Mouse (Mus musculus) thymus, adult 2 months (tissue): ENCODE results near the gene Slc2a4.

Experiments used
- CTCF ChIP-seq: fragments of 200-500 bp; IDR thresholded peaks from 2 replicates; pipeline ENCODE4 v1.5.1; 2012; ENCODE audit warnings: mild to moderate bottlenecking, control low read depth, low read length, moderate library complexity, borderline replicate concordance; ENCODE audit not compliant: control insufficient read depth, poor library complexity, insufficient read depth; ENCODE audit errors: extremely low read depth
- POLR2A ChIP-seq: fragments of 200-500 bp; IDR thresholded peaks from 2 replicates; pipeline ENCODE4 v1.6.1; 2012; ENCODE audit warnings: mild to moderate bottlenecking, low read length, control low read depth, moderate library complexity; ENCODE audit not compliant: control insufficient read depth, poor library complexity, insufficient read depth; ENCODE audit errors: extremely low read depth

DNA sequence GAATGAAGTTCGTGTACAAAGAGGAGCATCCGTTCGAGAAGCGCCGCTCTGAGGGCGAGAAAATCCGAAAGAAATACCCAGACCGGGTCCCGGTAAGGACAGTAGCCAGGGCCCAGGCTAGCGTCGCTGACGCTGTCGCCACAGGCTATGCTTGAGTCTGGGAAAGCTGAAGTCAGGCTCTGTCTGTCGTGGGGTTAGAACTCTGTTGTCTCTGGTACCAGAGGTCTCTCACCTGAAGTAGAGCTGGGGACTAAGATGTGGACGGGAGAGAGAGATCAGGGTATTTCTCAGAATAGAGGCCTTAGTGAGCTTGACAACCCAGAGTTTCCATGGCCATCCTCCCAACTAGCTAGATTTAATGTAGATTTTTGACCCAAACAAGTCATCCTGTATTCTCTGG is 43.7 kb upstream of the Slc2a4 start:
- TF ChIP-seq POLR2A (no peak; the same call in 1 of the 2 replicates), CTCF (no peak)
